In the genomic region with DNA sequence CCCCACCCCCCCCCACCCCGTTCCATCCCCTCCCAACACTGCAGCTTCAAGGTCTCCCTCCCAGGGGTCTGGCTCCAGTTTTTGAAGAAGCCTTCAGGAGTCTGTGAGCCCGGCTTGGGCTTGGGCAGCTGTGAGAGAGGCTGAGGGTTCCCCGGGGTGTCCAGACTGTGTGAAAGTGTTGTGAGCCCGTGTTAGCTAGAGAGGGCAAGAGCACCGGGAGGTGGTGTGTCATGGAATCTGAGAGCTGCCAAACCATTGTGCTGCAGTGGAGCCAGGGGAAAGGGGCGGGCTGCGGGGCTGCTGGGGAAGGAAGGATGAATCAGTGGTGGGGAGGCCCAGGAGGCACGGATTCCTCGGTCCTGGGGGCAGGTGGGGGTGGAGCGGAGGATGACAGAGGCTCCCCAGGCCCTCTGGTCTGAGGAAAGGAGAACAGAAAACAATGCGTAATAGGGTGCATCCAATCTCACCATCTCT, we compare ENCODE assay signal across 9 mouse cellular contexts. TPM values are rescaled to one million over a fixed set of nuclear protein-coding genes. Genes with fewer than 3 reads are reported as not detected.
DNase-seq lines count a peak whose midpoint lies in the region; ATAC-seq and TF ChIP-seq lines count a peak whose summit lies in the region.
"Had no signal": no experiment of that assay in that cellular context is flagged by ENCODE, and none has a peak within 500 bp of the region (broad histone marks: within the 10 kb centered on the region; RNA-seq: fewer than 3 reads in every experiment).

No protein-coding gene starts in this region.

- DNase-seq in layer of hippocampus, postnatal 10 days (ENCODE audit: low spot score in 2 of 2) = peak; percentile 41 to 42
- no peak for DNase-seq in layer of hippocampus, postnatal 14 days (ENCODE audit: low spot score in 2 of 2)
- no peak for DNase-seq in heart, embryonic 10.5 days (ENCODE audit: low spot score)
- DNase-seq in ovary, postnatal 14 days (ENCODE audit: low spot score) = peak; percentile 42
- DNase-seq in left cerebral cortex, adult 2 months (ENCODE audit: extremely low spot score in 1 of 2, low spot score in 2 of 2) = no peak
- DNase-seq in left cerebral cortex, postnatal 25 days (ENCODE audit: low spot score in 2 of 2) = no peak

- H3K4me3 ChIP-seq in embryonic facial prominence, embryonic 12.5 days = peak overlapping the region; percentile 50
- peak overlapping the region; percentile 74 for H3K4me3 ChIP-seq in heart, embryonic 10.5 days
- peak overlapping the region; percentile 66 for H3K4me3 ChIP-seq in limb, embryonic 13.5 days
- H3K4me3 ChIP-seq in left cerebral cortex, adult 2 months = no peak overlapping the region

- intact Hi-C loops in left cerebral cortex, adult 2 months (cut with DNase I) = no loop called here
- intact Hi-C loops in left cerebral cortex, postnatal 25 days (cut with DNase I) = no loop called here

- 10% methylated on average over 11 of the region's 11 CpGs for WGBS in embryonic facial prominence, embryonic 12.5 days
- WGBS in heart, embryonic 10.5 days = 6% methylated on average over 11 of the region's 11 CpGs
- 11% methylated on average over 11 of the region's 11 CpGs for WGBS in limb, embryonic 13.5 days

- no peaks in the 10 kb centered on the region for H3K9me3 ChIP-seq in embryonic facial prominence, embryonic 12.5 days
- H3K9me3 ChIP-seq in heart, embryonic 10.5 days = no peaks in the 10 kb centered on the region
- H3K9me3 ChIP-seq in limb, embryonic 13.5 days = no peaks in the 10 kb centered on the region

- H3K36me3 ChIP-seq in embryonic facial prominence, embryonic 12.5 days = peaks cover 20% of the 10 kb centered on the region; the same call in 1 of the 2 replicates
- H3K36me3 ChIP-seq in heart, embryonic 10.5 days = peaks cover 42% of the 10 kb centered on the region
- H3K36me3 ChIP-seq in limb, embryonic 13.5 days = peaks cover 31% of the 10 kb centered on the region; the same call in 1 of the 2 replicates

- peaks cover 30% of the 10 kb centered on the region for H3K27me3 ChIP-seq in embryonic facial prominence, embryonic 12.5 days
- H3K27me3 ChIP-seq in heart, embryonic 10.5 days (ENCODE audit: insufficient read depth, poor library complexity, severe bottlenecking) = peaks cover 21% of the 10 kb centered on the region
- H3K27me3 ChIP-seq in limb, embryonic 13.5 days = peaks cover 33% of the 10 kb centered on the region

- peak overlapping the region; percentile 84 for H3K4me2 ChIP-seq in embryonic facial prominence, embryonic 12.5 days (replicated peaks)
- H3K4me2 ChIP-seq in limb, embryonic 13.5 days (replicated peaks) = peak overlapping the region; percentile 83

- 0 out of 2 replicates have a peak overlapping the region, but pooled peaks have one; percentile 41 for H3K9ac ChIP-seq in embryonic facial prominence, embryonic 12.5 days
- H3K9ac ChIP-seq in limb, embryonic 13.5 days = peak overlapping the region; percentile 45; the same call in 1 of the 2 replicates

- peak overlapping the region; percentile 86 for H3K27ac ChIP-seq in embryonic facial prominence, embryonic 12.5 days
- peak overlapping the region; percentile 93 for H3K27ac ChIP-seq in heart, embryonic 10.5 days
- peak overlapping the region; percentile 87 for H3K27ac ChIP-seq in limb, embryonic 13.5 days
- no peak overlapping the region for H3K27ac ChIP-seq in left cerebral cortex, adult 2 months
- H3K27ac ChIP-seq: macrophage had no signal

- H3K4me1 ChIP-seq in embryonic facial prominence, embryonic 12.5 days = peaks cover 49% of the 10 kb centered on the region
- H3K4me1 ChIP-seq in heart, embryonic 10.5 days = peaks cover 59% of the 10 kb centered on the region
- H3K4me1 ChIP-seq in limb, embryonic 13.5 days = peaks cover 53% of the 10 kb centered on the region

- no peak for TF ChIP-seq CTCF in left cerebral cortex, adult 2 months (IDR thresholded peaks at IDR 0.05)

- ATAC-seq in embryonic facial prominence, embryonic 12.5 days (ENCODE audit: insufficient number of reproducible peaks, insufficient read depth, low FRiP score, low TSS enrichment) = peak; percentile 30
- ATAC-seq in limb, embryonic 13.5 days (ENCODE audit: low FRiP score, low read depth) = peak; percentile 10; the same call in 1 of the 2 replicates

RNA-seq across cellular contexts. Expression of a gene that starts 3.4 kb away (rescaled TPM):
- total RNA-seq in layer of hippocampus, postnatal 10 days (2021) = 1 to 10 TPM; 4.0 to 4.4 TPM
- 1 to 10 TPM; 1.8 to 3.2 TPM for total RNA-seq in layer of hippocampus, postnatal 14 days (2021)
- 14.0 and 15.6 TPM in 2 replicates for polyA plus RNA-seq in embryonic facial prominence, embryonic 12.5 days (2016; fragmentation: Nextera tagmentation; extraction: Ambion mirVana)
- polyA plus RNA-seq in heart, embryonic 10.5 days (2016; fragmentation: Nextera tagmentation; extraction: Ambion mirVana) = 40.2 and 83.3 TPM in 2 replicates
- polyA plus RNA-seq in limb, embryonic 13.5 days (2015; fragmentation: Nextera tagmentation; extraction: Ambion mirVana) = 17.4 and 21.7 TPM in 2 replicates
- 1 to 10 TPM; 1.2 to 1.7 TPM for total RNA-seq in left cerebral cortex, adult 2 months (2021)
- total RNA-seq in left cerebral cortex, postnatal 25 days (2021) = 1 to 10 TPM; 1.5 to 1.6 TPM
- polyA plus RNA-seq: macrophage had no signal

RNA-seq across cellular contexts. Expression of a gene that starts 31.0 kb away (rescaled TPM):
- 100 to 1,000 TPM; 221 to 225 TPM for total RNA-seq in layer of hippocampus, postnatal 10 days (2021)
- 100 to 1,000 TPM; 234 to 240 TPM for total RNA-seq in layer of hippocampus, postnatal 14 days (2021)
- 196 and 217 TPM in 2 replicates for polyA plus RNA-seq in embryonic facial prominence, embryonic 12.5 days (2016; fragmentation: Nextera tagmentation; extraction: Ambion mirVana)
- 214 and 228 TPM in 2 replicates for polyA plus RNA-seq in heart, embryonic 10.5 days (2016; fragmentation: Nextera tagmentation; extraction: Ambion mirVana)
- polyA plus RNA-seq in limb, embryonic 13.5 days (2015; fragmentation: Nextera tagmentation; extraction: Ambion mirVana) = 222 and 234 TPM in 2 replicates
- total RNA-seq in left cerebral cortex, adult 2 months (2021) = 100 to 1,000 TPM; 242 to 247 TPM
- 100 to 1,000 TPM; 250 to 257 TPM for total RNA-seq in left cerebral cortex, postnatal 25 days (2021)

RNA-seq across cellular contexts. Expression of a gene that starts 34.7 kb away (rescaled TPM):
- not detected for total RNA-seq in layer of hippocampus, postnatal 10 days (2021)
- under 1 TPM in 1 of 2 experiments, not detected in 1; 0.85 TPM for total RNA-seq in layer of hippocampus, postnatal 14 days (2021)
- 0.36 and 0.41 TPM in 2 replicates for polyA plus RNA-seq in embryonic facial prominence, embryonic 12.5 days (2016; fragmentation: Nextera tagmentation; extraction: Ambion mirVana)
- polyA plus RNA-seq in heart, embryonic 10.5 days (2016; fragmentation: Nextera tagmentation; extraction: Ambion mirVana) = not detected in 2 replicates
- 0.50 TPM in 1 of 2 replicates, not detected in the other for polyA plus RNA-seq in limb, embryonic 13.5 days (2015; fragmentation: Nextera tagmentation; extraction: Ambion mirVana)
- total RNA-seq in left cerebral cortex, adult 2 months (2021) = under 1 TPM; 0.54 to 0.72 TPM
- total RNA-seq in left cerebral cortex, postnatal 25 days (2021) = under 1 TPM in 1 of 2 experiments, not detected in 1; 0.53 TPM
- polyA plus RNA-seq: macrophage had no signal

RNA-seq across cellular contexts. Expression of a gene that starts 40.4 kb away (rescaled TPM):
- total RNA-seq in layer of hippocampus, postnatal 10 days (2021) = 10 to 100 TPM; 60.7 to 66.7 TPM
- 10 to 100 TPM; 60.0 to 66.7 TPM for total RNA-seq in layer of hippocampus, postnatal 14 days (2021)
- polyA plus RNA-seq in embryonic facial prominence, embryonic 12.5 days (2016; fragmentation: Nextera tagmentation; extraction: Ambion mirVana) = 26.6 and 26.9 TPM in 2 replicates
- polyA plus RNA-seq in heart, embryonic 10.5 days (2016; fragmentation: Nextera tagmentation; extraction: Ambion mirVana) = 23.4 and 30.3 TPM in 2 replicates
- 28.2 and 31.6 TPM in 2 replicates for polyA plus RNA-seq in limb, embryonic 13.5 days (2015; fragmentation: Nextera tagmentation; extraction: Ambion mirVana)
- 100 to 1,000 TPM; 104 to 105 TPM for total RNA-seq in left cerebral cortex, adult 2 months (2021)
- total RNA-seq in left cerebral cortex, postnatal 25 days (2021) = 10 to 100 TPM; 84.7 to 92.0 TPM
- polyA plus RNA-seq: macrophage had no signal

RNA-seq across cellular contexts. Expression of a gene that starts 48.2 kb away (rescaled TPM):
- 1 to 10 TPM in 1 of 2 experiments, under 1 TPM in 1; 0.54 to 1.1 TPM for total RNA-seq in layer of hippocampus, postnatal 10 days (2021)
- total RNA-seq in layer of hippocampus, postnatal 14 days (2021) = under 1 TPM; 0.26 to 0.35 TPM
- 0.61 and 0.90 TPM in 2 replicates for polyA plus RNA-seq in embryonic facial prominence, embryonic 12.5 days (2016; fragmentation: Nextera tagmentation; extraction: Ambion mirVana)
- 0.11 and 0.37 TPM in 2 replicates for polyA plus RNA-seq in heart, embryonic 10.5 days (2016; fragmentation: Nextera tagmentation; extraction: Ambion mirVana)
- 0.56 and 1.2 TPM in 2 replicates for polyA plus RNA-seq in limb, embryonic 13.5 days (2015; fragmentation: Nextera tagmentation; extraction: Ambion mirVana)
- total RNA-seq in left cerebral cortex, adult 2 months (2021) = under 1 TPM in 1 of 2 experiments, not detected in 1; 0.16 TPM
- under 1 TPM in 1 of 2 experiments, not detected in 1; 0.32 TPM for total RNA-seq in left cerebral cortex, postnatal 25 days (2021)
- polyA plus RNA-seq: macrophage had no signal

Comparison
In these comparisons a context has a peak if more than half of its experiments do, and no peak if none do; other contexts are left out.
1. DNase-seq: peak in layer of hippocampus, postnatal 10 days (2 of 2) and ovary, postnatal 14 days (single experiment); none in layer of hippocampus, postnatal 14 days (0 of 2), heart, embryonic 10.5 days (single experiment), left cerebral cortex, adult 2 months (0 of 2) and left cerebral cortex, postnatal 25 days (0 of 2).